Mouse (Mus musculus) cerebellum, adult 11-12 months (tissue): ENCODE data around the gene Tmem253.

Experiments used
- DNase-seq: peaks from one replicate; pipeline ENCODE4 v3.0.0; 2022

Tmem253 gene

DNA sequence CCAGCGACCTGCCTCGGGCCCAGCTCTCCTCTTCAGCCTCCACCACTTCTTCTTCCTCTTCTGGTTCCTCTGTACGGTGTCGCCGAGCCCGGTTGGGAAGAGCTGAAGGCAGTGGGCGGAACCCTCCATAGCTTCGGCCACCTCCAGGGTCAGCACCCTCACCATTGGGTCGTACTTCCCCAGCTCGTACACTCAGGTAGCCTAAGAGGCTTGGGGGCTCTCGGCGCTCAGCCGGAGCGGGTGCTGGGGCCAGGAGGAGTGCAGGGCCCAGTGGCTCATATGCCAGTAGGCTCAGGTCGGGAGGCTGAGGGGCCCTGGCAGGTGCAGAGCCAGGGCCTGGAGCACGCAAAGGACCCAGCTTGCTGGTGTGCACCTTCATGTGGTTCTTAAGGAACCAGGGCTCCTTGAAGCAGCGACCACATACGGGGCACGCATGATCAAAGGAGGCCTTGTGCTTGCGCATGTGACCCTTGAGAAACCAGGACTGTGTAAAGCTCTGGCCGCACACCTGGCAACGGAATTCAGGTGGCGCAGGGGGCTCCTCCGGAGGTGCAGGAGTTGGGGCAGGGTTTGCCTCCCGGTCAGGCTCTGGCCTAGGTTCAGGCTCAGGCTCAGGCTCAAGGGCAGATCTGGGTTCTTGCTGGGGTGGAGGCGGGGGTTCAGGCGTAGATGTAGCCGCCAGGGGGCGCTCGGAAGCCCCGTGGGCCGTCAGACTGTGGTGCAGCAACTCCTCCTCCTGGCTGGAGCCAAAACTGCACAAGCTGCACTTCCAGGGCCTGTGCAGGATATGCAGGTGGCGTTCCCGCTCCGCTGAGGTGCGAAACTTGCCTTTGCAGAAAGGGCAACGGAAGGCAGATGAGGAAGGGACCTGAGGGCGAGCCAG lies 6.9 kb upstream of the Tmem253 start:
- peak; percentile 94 for DNase-seq

GRCm38 (mm10) chr14:52009361-52009760 lies 6.1 kb upstream of the Tmem253 start:
- DNase-seq: no peak

- DNase-seq: peak; percentile 38
These were observed 5.6 kb upstream of the Tmem253 start for GRCm38 (mm10) chr14:52009841-52010240.

GRCm38 (mm10) chr14:52010446-52011111 lies 4.9 kb upstream of the Tmem253 start:
- peak; percentile 78 for DNase-seq

DNA sequence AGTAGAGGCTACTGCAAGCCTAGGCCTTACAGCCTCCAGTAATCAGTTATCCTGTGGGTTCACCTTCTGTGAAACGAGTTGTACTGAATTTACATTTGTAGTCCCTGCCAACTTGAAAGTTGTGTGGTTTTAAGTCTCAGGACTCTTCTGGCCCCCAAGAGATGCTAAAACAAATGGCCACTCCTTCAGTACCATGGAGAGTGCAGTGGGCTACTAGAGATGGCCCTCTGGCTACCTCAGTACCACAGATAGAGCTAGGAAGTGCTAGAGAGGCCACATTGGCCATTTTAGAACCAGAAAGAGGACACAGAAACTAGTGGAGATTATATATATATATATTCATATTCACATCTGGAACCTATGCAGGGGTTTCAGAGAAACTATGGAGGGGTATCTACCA lies 3.8 kb upstream of the Tmem253 start:
- peak; percentile 33 for DNase-seq

GRCm38 (mm10) chr14:52012085-52012484 lies 3.4 kb upstream of the Tmem253 start:
- peak; percentile 92 for DNase-seq

GRCm38 (mm10) chr14:52012553-52012952 lies 2.9 kb upstream of the Tmem253 start:
- peak; percentile 60 for DNase-seq

DNA sequence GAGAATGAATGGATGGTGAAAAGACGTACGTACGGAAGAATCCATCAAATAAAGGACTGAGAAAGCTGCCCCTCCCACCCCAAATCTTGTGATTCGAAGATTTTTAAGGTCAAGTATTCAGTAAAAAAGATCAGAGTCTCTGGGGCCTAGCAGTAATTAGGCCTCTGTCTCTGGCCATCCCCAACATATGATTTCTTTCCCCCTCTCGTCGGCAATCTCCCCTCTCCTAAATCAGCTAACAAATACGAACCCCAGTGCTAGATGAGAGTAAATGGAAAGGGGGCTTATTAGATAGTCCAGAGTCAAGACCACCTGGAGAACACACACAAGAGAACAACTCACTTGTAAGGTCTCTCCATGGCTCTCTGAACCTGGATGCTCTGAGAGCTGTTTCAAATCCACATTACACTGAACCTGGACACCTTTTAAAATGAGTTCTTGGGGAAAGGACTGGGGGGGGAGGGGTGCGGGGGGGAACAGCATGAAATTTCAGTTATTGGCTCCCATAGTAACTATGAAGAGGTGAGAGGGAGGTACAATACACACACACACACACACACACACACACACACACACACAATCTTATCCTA lies 2.3 kb upstream of the Tmem253 start:
- DNase-seq: peak; percentile 29

DNA sequence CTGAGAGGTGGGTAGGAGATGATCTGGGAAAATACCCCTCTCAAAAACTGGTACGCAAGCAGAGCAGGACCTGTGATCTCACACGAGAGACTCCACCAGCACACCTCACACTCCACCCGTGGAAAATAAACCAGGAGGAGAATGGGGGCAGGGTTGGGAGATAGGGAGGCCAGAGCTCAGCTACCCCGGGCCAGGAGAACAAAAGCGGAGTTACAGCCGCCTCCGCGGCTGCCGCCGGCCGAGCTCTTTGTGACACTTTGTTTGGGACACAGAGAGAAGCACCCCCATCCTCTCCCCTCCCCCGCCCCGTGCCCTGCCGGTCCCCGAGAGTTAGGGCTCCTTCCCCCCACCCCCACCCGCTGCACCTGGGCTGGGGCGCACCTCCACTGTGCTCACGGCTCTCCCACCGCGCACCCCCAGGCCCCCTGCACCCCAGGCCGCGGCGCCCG lies 1.7 kb upstream of the Tmem253 start:
- DNase-seq: peak; percentile 72

GRCm38 (mm10) chr14:52014271-52014760 lies 1.1 kb upstream of the Tmem253 start:
- peak; percentile 31 for DNase-seq

GRCm38 (mm10) chr14:52014761-52015311 lies 622 bp upstream of the Tmem253 start:
- DNase-seq: peak; percentile 67

- peak; percentile 46 for DNase-seq
These were observed 1.4 kb downstream of the Tmem253 start for GRCm38 (mm10) chr14:52016625-52017405.

DNA sequence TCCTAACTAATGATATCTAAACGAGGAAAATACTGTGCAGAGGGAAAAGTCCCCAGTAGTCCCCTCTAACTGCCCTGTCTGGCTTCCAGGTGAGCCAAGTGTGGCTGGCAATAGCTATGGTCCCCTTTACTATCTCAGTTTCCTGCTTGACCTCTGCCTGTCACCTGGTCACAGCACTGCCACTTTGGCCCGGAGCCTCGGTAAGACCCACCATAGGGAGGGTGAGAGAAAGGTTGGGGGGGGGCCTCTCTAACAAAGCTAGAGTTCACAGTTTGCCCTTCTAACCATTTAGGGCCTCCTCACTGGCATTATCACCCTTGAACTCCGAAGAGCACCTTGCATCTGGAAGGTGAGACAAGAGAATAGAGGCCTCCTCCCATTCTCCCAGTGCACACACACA lies 2.2 kb downstream of the Tmem253 start:
- peak; percentile 56 for DNase-seq

DNA sequence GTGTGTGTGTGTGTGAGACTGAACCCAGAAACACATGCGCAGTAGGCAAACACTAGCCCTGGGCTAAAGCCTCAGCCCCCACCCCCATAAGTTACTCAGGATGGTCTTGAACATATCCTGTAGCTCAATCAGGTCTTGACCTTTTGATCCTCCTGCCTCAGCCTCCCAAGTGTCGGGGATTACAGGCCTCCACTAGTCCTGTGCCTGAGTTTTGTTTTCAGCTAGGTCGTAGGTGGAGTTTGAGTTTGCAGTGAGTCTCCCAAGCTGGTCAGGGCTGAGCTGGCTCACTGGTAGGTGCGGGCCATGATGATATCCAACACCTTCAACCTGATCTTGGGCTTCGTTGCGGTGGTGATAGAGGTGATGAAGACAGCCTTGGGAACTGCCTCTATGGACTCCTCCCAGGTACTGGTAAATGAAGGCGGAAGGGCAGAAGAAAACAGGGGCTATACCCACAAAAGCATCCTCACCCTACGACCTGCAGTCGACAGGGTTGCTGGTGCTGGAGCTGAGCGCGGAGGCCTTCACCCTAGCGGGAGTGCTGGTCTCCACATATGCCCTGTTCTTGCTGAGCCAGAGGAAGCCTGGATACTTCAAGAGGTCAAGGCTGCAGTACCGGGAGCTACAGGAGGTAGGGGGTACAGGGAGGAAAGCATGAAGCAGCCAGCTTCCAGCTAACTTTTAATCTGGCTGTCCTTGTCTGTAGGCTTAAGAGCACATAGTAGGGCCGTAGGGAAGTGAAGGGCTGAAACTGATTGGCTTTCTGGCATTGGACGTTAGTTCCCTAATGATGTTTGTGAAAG lies 3.0 kb downstream of the Tmem253 start:
- DNase-seq: peak; percentile 67

GRCm38 (mm10) chr14:52019051-52019589 lies 3.7 kb downstream of the Tmem253 start:
- no peak for DNase-seq

GRCm38 (mm10) chr14:52019590-52020340 lies 4.3 kb downstream of the Tmem253 start:
- DNase-seq: peak; percentile 98

DNA sequence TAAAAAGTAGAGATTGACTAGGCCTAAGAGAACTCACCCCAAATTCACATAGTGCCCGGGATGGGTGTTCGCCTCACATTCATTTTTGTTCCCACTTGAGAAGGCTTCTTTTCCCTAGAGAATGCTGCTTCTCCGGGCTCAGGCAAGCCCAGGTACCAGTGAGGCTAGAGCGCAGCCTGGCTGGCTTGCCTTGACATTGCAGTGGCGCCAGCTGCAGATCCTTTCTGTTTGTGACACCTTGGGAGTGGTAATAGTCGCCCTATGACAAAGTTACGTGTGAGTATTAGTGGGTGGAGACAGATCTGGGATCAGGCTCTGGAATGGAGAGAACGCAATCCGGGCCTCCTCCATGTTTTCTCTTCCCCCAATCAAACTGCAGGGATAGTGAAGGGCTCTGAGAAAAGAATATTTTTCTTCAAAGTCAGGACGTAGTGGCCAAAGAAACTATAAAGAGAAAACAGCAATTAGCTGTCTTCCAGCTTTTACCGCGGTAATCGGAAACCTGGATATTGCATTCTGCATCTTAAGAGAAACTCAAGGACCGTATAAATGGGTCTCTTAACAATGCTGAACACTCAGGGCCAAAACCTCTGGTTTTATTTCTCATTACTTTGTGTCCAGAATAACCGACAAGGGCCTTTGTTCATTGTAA lies 5.2 kb downstream of the Tmem253 start, which contains the start of gene Zfp219:
Gene Zfp219, minus strand, starts transcription at position 248 of the 652 bp plus-strand sequence.
- peak; percentile 80 for DNase-seq

GRCm38 (mm10) chr14:52021138-52021529 lies 5.7 kb downstream of the Tmem253 start:
- peak; percentile 48 for DNase-seq

- no peak for DNase-seq
These were observed 6.2 kb downstream of the Tmem253 start for GRCm38 (mm10) chr14:52021568-52022212.
